Mouse (Mus musculus) bone marrow macrophage, adult 2 months (primary cell): ENCODE results near the gene Gm6993.

ENCODE experiments used
- CTCF ChIP-seq: IDR thresholded peaks from 2 replicates; pipeline ENCODE4 v1.5.1; 2012; ENCODE audit warnings: low read depth, mild to moderate bottlenecking, low read length, moderate library complexity
- POLR2A ChIP-seq: IDR thresholded peaks from 2 replicates; pipeline ENCODE4 v1.6.1; 2012; ENCODE audit warnings: mild to moderate bottlenecking, low read depth, low read length, borderline replicate concordance

DNA sequence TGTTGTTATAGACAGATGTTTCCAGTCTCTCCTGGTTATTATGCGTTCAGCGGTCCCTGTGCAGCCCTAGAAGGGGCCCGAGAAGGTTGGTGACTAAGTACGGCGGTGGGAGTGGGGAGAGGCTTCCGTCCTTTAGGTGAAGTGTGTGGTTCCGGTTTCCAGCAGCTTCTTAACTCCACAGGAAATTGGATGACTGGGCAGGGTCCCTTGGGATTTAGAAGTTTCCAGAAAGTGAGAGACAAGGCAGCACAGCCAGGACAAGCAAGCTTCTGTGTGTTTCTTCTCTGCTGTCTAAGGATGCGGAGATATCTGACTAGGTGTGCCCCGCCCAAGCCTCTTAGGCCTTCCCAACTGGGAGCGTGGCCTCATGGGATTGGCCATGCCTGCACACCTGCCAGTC, 34.8 kb downstream of the Gm6993 start:
- TF ChIP-seq CTCF (no peak), POLR2A (no peak)
